Mouse (Mus musculus): ENCODE measurements around the gene Rpa2.
A peak's percentile ranks its signal among the peaks of the same experiment; 100 is the strongest.
"Not testable (repeated sequence)": the region's sequence is repeated elsewhere in the genome, so short reads cannot be mapped to it uniquely, and the experiment has no call there.

Rpa2 gene

DNA sequence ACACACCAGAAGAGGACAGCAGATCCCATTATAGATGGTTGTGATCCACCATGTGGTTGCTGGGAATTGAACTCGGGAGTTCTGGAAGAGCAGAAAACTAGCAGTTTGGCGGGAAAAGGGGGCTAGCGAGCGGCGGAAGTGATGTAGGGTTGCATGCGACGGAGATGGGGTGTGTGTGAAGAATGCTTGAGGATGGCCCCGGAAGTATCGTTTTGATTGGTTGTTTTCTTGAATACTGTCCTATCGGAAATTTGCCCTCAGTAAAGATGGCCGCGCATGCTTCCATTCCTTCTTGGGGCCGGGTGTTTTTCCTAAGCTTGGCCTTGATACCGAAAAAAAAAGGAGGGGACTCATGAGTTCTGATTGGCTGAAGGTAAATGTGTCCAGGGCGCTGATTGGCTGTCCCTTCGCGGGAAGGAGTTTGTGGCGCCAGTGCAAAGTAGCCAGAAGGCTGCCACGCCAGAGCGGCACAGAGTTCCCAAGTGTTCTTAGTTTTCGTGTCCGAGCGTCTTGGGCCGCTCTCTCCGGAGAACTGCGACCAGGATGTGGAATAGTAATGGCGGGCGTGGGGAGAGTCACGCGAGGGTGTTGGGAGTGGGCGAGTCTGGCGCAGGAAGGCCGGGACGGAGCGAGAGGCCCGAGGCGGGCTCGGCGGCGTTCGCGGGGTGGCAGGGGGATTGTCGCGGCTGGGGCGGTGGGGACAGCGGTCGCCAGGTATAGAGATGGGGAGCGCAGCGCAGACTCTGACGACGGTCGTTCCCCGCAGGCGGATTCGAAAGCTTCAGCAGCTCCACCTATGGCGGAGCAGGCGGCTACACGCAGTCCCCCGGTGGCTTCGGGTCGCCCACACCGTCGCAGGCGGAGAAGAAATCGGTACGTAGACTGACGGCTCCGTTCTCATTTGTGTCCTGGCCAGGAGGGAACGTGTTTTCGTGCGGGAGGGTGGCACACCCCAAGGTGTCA is at the start of gene Rpa2:
TSS of gene Rpa2 (plus strand) at position 419 of the 963 bp plus-strand sequence.
- peak; percentile 100 for DNase-seq (ENCODE audit: low spot score)

DNA sequence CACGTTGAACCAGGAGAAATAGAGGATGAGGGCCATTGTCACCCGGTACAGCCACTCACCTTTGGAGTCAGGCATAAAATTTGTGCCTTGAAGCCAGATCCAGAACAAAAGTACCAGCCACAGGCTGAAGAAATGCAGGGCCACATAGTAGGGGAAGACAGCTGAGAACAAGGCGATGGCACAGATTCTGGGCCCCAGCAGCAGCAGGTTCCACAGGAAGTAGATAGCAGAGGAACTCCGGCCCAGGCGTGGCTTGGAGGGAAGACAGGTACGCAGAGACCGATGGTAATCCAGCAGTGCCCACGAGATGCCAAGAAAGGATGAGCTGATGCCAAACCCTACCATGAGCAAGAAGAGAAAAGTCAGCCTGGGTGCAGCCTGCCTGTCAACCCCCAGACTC is 39.9 kb upstream of the Rpa2 start:
- DNase-seq (ENCODE audit: low spot score), result no peak

DNA sequence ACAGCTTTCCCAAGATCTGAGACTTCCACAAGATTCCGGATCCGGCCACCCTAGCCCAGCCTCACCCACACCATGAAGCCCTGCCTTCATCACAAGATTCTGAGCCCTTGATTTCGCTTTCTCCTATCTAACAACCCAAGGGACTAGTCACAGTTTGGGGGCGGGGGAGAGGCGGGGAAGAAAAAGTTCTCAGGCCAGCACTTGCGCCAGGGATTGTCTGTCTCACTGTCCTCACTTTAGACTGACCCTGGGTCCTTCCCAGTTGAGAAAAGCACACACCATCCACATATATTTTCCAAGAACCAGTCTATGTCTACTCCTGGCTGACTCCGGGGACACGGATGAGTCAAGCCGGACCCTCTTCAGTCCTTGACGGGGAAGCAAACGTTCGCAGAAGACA is 36.5 kb upstream of the Rpa2 start:
- no peak for DNase-seq (ENCODE audit: low spot score)

DNA sequence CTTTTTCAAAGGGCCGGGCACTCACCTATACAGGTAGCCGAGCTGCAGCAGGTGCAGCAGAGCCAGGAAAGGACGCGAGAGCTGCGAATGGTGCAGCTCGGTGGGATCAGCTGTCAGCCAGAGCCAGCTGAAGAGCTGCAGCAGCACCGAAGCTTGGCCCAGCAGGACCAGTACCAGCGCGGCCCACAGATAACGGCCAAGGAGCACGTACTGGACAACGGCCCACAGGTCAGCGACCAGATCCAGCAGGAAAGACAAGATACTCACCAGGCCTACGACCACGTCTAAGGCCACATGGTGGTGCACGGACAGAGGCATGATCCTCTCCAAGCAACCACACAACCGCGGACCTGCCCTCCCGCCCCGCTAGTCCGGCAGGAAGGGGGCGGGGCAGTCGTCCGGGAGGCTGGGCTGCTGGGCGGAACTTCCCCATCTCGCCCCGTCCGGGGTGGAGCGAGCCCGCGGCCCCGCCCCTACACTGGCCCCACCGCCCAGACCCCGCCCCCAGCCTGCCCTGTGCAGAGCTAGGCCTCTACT is 35.9 kb upstream of the Rpa2 start, which contains the start of gene Xkr8:
TSS of gene Xkr8 (minus strand) at position 399 of the 537 bp plus-strand sequence.
- peak; percentile 93 for DNase-seq (ENCODE audit: low spot score)

DNA sequence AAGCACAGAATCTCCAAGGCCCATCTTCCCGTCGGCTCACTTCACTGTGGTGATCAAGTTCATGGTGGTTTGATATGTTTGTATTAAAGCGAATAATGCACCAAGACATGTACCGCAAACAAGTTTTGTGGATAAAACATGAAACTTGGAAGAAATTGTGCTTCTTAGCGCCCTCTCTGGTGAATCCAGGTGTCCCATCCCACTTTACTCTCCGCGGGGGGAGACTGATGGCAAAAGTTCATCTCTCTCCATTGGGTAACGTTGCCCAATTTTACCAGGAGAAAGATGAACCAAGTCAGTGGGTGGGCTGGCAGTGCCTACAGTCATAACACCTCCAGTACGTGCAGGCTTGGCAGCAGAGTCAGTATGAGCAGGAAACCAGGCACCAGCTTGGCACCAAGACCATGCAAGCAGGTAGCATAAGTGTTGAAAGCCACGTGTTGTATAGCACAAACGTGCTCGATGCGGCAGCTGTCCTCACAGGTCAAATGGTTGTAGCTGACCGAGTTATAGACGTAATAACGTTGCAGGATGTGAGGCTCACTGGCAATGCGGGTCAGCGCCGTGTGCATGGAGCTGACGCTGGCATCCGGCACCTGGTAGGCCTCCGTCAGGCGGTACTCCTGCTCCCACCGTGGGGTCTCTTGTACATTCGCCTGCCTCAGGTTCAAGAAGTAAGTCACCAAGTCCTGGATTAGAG is 34.9 kb upstream of the Rpa2 start:
- DNase-seq (ENCODE audit: low spot score), result no peak

DNA sequence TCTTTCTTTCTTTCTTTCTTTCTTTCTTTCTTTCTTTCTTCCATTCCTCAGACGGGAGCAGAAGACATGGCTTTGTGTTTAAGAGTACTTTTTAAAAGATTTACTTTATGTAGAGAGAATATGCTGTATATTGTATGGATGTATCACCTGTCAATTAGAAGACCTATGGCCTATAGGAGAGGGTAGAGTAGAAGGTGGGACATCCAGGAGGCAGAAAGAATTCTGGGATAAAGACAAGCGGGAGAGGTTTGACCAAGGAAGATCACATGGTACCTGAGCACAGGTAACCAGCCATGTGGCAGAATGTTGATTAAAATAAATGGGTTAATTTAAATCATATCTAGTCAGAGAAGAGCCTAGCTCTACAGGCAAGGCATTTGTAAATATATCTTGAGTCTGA is 33.4 kb upstream of the Rpa2 start:
- DNase-seq (ENCODE audit: low spot score), result no peak

DNA sequence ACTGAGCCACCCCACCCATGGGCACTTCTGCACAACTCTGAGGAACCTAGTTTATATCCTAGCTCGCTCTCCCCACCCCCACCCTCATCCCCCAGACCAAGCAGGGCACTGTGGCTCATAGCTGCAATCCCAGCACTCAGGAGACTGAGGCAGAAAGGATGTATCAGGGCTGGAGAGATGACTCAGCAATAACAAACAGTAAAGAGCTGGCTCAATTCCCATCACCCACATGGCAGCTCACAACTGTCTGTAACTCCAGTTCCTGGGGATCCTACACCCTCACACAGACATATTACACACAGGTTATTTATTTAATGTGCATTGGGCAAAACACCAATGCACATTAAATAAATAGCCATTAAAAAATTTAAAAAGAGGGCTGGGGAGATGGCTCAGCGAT is 32.7 kb upstream of the Rpa2 start:
- DNase-seq (ENCODE audit: low spot score), result no peak

DNA sequence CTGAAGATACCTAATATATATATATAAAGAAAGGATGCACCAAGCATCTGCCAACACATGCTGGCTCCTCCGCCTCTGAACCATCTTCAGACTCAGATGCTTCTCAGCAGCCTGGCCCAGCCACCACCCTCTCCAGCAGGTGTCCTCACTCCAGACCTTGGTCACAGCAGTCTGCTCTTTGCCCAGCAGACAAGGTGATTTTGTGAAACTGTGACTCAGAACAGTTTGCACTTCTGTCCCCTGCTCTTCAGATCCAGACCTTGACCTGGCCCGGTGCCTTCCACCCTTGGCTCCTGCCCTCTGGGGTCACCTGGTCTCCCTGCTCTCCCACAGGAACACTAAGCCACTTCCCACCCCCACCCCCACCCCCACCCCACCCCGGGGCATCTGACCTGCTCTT is 32.2 kb upstream of the Rpa2 start:
- peak; percentile 86 for DNase-seq (ENCODE audit: low spot score)

DNA sequence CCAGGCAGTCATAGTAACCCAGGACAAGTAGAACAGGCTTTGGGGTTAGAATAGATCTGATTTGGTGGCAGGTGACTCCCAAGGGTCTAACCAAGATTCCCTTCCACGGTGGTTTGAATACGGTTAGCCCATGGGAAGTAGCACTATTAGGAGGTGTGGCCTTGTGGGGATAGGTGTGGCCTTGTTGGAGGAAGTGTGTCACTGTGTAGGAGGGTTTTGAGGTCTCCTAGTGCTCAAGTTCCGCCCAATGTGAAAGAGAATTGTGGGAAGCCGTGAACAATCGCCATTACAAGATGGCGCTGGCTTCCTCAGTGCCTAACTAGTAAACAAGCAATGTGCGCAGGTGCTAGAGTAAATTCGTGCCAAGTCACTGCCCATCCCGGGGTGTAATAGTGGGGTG is 31.0 kb upstream of the Rpa2 start:
- DNase-seq (ENCODE audit: low spot score), result not testable (repeated sequence)

DNA sequence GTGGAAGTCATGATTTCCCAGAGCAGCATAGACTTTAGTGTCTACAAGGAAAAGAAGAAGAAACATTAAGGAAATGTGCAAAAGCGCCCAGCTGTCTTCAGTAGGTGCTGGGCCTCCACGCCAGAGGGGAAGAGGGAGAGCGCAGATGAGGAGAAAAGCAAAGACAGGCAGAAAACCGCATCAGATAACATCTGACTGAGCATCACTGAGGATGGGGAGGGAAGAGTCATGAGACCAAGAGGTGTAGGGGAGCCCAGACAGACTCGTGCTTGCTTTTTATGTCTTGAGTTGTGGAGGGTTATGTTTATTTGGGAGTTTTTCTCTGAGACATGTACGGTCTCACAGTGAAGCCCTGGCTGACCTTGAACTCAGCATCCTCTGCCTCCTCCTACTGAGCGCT is 26.6 kb upstream of the Rpa2 start:
- no peak for DNase-seq (ENCODE audit: low spot score)

DNA sequence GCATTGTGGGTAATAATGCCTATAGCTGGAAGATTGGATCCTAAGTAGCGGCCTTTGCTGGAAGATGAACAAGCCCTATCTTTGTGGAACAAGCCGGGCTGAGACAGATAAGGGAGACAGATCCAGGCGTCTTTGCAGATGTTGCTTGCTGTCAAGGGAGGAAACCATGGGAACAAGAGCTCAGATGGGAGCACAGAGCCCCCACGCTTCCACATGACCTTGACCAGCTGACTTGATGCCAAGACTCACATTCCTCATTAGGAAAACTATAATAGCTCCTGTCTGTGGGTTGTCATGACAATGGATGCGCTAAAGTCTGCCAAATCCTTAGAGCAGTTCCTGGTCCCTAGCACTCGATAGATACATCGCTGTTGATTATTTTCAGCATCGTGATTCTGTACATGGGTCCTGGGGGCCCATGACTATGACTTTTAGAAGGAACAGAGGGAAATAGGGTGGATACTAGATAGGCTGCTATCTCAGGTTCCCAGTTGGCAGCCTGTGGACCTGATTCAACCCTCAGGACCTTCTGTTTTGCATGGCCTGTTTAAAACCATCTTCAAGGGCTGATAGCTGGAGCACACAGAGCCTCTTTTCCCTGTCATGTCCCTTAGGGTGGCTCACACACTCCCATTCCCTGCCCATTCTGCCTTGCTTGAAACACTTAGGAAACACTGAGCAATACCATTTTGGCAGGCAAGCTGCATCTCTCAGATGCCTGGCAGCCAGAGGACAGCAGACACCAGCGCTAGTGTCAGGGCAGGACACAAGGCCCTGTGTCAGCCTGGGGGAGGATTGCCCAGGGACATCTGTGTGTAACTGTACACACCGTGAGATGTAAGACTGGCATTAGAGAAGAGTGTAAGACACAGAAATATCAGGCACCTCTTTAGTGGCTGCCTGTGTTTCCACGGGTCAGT is 23.9 kb upstream of the Rpa2 start:
- DNase-seq (ENCODE audit: low spot score), result no peak

DNA sequence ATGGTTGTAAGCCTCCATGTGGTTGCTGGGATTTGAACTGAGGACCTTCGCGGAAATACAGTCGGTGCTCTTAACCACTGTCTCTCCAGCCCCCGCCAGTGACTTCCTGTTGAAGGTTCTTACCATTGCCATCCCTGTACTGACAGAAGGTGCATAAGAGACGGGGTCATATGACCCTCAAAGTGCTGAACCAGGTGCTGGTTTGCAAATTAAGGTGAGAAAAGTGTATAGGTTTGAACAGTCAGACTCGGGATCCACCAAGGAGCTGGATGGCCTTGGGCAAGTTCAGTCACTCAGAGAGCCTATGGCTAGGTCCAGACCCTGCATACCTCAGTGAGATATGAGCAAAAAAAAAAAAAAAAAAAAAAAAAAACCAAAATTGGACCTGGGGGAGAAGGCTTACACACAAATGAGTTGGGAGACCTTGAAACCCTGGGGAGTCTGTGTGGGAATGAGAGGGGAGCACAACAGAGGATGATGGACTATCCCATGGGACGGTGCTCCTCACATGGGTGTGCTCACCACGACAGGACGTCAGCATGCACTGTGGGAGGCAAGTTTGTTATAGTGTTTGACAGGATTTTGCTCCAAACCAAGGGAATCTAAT is 21.1 kb upstream of the Rpa2 start:
- DNase-seq (ENCODE audit: low spot score), result no peak

DNA sequence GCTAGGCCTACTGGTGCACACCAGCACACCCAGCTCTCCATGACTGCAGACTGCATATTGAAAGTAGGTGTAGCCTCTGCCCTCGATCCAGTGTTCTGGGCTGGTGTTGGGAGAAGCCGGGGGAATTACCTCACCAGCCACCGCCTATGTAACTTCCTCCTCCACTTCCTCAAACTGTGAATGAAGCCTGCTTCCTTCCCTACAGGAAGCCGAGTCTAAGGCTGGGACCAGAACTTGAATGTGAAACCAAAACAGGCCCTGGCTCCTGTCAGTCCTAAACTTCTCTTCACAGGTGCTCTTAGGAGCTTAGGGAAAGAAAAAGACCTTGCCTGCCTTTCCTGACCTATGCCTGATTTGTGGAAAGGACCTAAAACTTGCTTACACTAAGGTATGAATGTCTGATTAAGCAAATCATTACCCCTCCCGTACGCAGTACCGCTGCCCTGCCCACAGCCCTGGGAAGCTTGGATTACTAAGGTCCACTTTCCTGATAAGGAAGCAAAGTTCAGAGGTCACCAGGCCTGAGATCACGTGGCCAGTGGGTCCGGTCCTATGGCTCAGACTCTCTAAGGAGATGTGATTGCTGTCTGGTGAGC is 20.4 kb upstream of the Rpa2 start:
- peak; percentile 87 for DNase-seq (ENCODE audit: low spot score)

DNA sequence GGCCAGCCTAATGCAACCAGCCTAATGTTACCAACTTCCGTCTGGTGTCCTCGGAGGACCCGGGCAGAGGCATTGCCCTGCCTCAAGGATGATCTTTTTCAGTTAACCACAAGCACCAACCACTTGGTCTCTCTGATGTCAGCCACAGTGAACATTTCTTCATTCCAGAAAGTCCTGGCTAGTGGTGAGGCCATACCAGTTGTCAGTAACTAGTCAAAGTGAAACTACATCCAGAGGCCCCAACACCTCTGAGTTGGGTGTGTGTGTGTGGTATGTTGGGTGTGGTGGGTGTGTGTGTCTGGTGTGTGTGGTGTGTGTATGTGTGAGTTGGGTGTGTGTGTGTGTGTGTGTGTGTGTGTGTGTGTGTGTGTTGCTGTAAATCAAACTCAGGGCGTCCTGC is 19.4 kb upstream of the Rpa2 start:
- DNase-seq (ENCODE audit: low spot score), result no peak

DNA sequence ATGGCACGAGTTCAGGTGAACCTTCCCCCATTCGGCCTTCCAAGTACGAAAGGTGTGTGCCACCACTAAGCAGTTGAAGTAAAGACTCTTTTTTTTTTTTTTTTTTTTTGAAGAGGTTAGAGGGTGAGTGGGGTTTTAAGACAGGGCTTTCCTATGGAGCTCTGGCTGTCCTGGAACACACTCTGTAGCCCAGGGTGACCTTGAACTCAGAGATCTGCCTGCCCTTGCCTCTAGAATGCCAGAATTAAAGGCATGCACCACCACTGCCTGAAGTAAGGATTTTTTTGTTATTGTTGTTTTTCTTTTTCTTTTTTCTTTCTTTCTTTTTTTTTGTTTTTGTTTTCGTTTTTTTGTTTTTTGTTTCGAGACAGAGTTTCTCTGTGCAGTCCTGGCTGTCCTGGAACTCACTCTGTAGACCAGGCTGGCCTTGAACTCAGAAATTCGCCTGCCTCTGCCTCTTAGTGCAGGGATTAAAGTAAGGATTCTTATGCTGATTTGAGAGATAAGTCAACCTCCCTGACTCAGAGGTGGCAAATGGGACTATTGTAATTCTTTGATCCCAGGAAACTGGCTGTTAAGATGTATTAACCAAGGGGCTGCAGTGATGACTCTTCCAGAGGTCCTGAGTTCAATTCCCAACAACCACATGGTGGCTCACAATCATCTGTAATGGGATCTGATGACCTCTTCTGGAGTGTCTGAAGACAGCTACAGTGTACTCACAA is 18.7 kb upstream of the Rpa2 start:
- DNase-seq (ENCODE audit: low spot score), result no peak

DNA sequence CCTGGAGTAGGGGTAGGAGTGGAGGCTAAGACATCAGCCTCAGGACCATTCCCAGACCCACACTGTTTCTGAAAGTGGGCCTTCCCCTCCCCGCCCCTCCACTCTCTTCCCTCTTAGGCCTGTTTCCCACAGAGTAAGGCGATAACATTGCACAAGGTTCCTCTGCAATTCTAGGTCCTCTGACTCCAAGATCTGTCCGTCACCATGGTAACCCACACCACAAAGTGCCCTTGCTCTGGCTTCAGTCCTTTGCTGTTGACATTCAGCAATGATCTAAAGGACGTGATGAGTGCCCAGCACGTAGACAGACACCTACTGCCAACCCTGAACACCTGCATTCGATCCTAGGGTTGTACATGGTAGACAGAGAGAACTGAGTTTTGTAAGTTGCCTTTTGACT is 15.1 kb upstream of the Rpa2 start:
- DNase-seq (ENCODE audit: low spot score), result no peak

DNA sequence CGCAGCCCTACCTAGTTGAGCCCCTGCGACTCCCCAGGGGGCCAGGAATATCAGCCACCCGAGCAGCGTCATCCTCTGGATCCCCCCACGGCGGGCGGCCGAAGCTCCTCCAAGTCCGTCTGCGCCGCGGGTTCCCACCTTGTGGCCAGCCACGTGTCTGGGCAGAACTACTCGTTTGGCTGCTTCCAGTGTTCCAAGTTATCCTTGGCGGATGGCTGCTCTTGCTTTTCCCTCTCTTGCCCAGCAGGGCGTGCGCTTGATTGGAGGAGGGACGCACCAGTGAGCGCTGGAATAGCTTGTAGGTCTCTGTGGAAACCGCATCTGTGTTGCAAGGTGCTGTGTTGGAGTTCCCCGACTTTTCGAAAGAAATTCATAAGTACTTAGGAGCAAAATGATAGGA is 11.2 kb upstream of the Rpa2 start, which contains the start of gene Smpdl3b:
TSS of gene Smpdl3b (minus strand) at position 279 of the 400 bp plus-strand sequence.
- peak; percentile 74 for DNase-seq (ENCODE audit: low spot score)

DNA sequence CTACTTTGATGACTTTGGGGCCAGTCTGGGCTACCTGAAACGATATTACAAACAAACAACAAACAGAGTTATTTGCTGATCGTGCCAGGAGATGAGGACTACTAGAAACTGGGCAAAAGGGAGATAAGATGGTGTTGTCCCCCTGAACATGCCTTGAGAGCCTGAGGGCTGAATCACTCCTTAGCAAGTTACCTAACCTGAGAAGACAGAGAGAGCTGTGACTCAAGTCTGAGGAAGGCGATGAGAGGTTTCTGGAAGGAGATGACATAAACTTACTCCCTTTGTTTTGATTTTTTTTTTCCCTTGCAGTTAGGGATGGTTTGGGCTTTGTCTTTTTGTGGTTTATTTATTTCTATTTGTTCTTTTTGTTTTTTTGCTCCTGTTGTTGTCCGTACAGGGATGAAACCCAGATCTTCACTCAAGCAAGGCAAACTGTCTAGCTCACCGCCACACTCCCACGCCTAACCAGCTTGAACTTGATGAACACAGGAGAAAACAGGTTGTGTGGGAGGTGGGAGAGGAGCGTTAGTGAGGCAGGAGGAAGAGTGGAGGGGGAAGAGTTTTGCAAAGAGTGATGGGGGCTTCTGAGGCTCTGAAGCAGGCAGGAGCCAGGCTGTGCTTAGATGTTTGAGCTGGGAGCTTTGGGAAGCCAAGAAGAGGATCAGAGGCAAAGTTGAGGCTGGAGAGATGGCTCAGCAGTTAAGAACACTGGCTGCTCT is 10.3 kb upstream of the Rpa2 start:
- no peak for DNase-seq (ENCODE audit: low spot score)

DNA sequence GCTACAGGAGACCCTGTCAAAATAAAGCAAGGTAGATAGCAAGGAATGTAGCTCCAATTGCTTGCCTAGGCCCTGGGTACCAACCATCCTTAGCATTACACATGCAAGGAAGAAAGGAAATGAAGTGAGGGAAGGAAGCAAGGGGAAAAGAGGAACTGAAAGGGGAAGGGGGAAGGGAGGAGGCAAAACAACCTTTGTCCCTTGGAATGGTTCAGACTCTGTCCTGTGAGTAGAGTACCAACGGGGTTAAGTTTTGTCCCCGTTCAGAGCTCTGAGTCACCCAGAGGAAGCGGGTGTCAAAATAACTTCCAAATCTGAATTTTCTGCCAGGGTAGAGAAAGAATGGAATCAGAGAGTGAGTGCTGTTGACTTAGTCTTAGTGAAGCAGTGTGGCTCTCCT is 7.8 kb upstream of the Rpa2 start:
- DNase-seq (ENCODE audit: low spot score), result no peak

DNA sequence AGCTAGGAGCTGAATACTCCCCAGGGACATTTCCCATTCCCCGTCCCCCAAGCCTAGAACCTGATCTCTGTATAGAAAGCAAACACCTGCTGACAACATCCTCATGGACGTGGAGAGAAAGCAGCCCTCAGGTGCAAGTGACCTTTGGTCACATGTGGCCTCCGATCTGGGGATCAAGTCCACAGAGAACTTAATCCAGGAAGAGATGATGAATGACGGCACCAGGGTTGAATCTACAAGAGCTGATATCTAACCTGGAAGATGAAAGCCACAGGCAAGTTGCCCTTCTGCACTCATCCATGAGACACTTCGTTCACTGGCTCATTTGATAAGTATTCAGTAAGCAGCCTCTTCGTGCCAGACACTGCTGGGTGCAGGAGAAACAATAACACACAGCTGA is 5.5 kb upstream of the Rpa2 start:
- no peak for DNase-seq (ENCODE audit: low spot score)

All from yolk sac, embryonic 10.5 days (tissue).